Mouse (Mus musculus): Measurements from ENCODE around the gene Bptf.
"Not testable (repeated sequence)": the region's sequence is repeated elsewhere in the genome, so short reads cannot be mapped to it uniquely, and the experiment has no call there.

Gene Bptf

DNA sequence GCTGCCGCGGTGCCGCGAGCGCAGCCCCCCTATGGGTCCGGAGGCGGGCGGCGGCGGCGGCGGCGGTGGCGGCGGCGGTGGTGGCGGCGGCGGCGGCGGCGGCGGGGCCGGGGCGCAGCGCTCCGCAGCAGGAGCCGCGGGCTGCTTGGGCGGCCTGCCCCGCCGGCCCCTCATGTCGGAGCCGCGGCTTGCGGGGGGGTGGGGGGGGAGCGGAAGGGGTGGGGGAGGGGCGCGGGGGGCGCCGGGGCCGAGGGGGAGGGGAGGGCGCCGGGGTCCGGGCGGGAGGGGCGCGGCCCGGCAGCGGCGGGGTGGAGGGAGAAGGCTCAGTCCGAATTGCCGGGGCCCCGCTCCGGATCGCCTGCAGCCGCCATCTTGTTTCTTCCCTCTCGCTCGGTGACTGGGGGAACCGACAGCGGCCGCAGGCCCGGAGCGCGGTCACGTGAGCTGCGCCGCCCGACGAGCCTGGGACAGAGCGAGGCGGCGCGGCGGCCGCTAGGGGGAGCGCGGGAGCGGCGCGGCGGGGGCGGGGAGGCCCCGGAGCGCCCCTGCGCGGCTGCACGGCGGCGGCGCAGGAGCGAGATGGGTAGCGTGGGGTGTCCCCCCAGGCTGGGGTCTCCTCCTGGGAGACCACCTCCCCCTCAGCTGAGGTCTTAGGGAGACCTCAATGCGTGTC lies at the start of gene Bptf:
Gene Bptf (minus strand): TSS at position 379 of the 673 bp plus-strand sequence.
- DNase-seq, result peak; percentile 82

DNA sequence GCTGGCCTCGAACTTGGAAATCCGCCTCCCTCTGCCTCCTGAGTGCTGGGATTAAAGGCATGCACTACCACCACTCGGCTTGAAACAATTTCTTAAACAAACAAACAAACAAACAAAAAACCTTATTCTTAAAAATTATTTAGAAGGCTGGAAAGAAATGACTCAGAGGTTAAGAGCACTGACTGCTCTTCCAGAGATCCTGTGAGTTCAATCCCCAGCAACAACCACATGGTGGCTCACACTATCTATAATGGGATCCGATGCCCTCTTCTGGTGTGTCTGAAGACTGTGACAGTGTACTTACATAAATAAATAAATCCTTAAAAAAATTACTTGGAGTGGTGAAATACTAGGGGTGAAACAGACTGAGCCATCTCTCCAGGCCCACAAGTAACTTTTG lies 29.3 kb upstream of the Bptf start:
- no peak for DNase-seq

GRCm38 (mm10) chr11:107159034-107159433 lies 27.1 kb upstream of the Bptf start:
- DNase-seq, result no peak

- DNase-seq, result no peak
Measured at GRCm38 (mm10) chr11:107156977-107157642, 25.2 kb upstream of the Bptf start.

DNA sequence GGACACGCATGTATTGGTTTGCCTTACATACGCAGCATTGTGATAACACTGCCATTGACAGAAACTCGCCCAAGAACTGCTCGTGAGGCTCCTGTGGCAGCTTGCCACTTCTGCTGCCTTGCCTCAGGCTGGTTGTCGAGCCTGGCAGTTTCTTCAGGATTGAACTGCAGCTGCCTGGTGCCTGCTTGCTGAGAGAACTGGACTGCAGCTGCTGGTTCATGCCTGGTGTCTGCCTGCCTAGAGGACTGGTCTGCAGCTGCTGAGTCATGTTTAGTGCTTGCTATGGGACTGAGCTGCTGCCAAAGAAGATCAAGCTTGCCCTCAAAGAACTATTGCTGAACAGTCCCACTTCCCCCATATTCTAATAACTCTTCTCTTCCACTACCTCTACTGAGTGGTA lies 23.4 kb upstream of the Bptf start:
- no peak for DNase-seq

DNA sequence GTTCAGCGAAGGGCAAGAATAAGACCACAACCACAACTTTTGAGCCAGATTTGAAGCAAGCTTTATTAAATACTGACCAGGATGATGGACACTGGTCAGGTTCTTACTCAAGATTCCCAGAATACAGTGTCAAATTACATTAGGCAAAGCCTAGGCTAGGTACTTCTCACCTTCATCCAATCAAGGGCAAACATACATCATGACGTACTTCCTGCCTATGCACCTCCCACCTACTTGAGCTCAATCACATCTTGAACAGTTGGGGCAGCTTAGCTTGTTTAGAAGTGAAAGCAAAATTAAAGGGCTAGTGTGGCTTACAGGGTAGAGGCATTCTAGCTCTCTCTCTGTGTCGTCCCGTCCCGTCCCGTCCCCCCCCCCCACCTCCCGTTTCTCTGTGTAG lies 22.5 kb upstream of the Bptf start:
- DNase-seq, result no peak

DNA sequence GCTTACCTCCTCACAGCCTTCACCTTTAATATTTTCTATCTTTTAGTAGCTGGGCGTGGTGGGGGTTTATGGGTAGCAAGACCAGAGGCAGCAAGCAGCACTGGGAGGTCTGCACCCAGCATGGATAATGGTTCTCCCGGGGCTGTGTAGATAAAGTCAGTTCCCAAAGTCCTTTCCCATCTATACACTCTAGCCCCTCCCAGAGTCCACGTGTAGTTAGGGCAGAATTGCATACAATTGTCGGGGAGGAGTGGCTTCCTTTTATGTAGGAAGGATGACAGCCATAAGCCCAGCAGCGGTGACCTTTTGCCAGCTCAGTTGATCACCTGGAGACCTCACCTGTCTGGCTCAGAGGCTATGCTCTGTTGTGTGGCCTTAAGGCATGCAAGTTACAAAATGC lies 21.7 kb upstream of the Bptf start:
- no peak for DNase-seq

- DNase-seq, result no peak
Measured at GRCm38 (mm10) chr11:107151809-107152208, 19.9 kb upstream of the Bptf start.

GRCm38 (mm10) chr11:107143956-107144355 lies 12.0 kb upstream of the Bptf start:
- not testable (repeated sequence) for DNase-seq

- no peak for DNase-seq
Measured at GRCm38 (mm10) chr11:107142382-107142781, 10.5 kb upstream of the Bptf start.

DNA sequence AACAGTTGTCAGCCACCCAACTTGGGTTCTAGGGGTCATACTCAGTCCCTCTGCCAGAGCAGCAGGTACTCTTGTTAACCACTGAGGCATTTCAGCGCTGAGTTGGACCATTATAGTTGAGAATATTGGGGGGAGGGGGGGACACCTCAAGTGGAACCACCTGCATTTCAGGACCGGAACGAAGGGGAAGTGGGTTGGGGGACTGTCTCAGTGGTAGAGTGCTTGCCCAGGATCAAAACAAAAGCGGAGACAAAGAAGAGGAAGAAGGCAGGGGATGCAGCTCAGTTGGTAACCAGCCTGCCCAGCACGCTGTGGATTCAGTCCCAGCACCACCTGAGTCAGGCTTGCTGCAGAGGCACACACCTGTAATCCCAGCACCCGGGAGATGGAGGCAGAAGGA lies 8.8 kb upstream of the Bptf start:
- DNase-seq, result peak; percentile 38 to 61

GRCm38 (mm10) chr11:107138633-107139032 lies 6.7 kb upstream of the Bptf start:
- DNase-seq, result peak in 1 of 2 experiments; percentile 28

DNA sequence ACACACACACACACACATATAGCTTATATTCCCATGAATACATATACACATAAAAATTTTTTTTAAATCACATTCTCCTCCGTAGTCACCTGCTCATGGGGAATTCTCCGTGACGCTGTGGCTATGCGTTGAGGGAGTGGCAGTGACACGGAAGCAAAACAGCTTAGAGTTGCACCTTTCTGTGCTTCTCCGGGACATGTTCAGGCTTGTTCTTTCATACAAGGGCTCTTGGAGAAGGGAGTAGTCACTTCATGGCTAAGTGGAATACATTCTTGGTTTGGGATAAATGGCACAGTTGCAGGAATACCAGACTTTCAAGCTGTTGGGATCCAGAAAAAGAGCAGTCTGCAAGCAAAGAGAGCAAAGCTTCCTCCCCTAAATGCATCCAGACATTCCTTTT lies 5.7 kb upstream of the Bptf start:
- DNase-seq, result no peak

DNA sequence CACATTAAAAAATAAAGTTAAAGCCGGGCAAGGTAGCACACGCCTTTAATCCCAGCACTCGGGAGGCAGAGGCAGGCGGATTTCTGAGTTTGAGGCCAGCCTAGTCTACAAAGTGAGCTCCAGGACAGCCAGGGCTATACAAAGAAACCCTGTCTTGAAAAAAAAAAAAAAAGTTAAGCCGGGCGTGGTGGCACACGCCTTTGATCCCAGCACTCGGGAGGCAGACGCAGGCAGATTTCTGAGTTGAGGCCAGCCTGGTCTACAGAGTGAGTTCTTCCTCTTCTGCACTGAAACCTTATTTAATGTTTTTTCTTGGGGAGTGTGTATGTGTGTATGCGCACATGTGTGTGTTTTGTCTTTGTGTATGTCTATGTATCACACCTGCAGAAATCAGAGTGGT lies 4.5 kb upstream of the Bptf start:
- not testable (repeated sequence) for DNase-seq

DNA sequence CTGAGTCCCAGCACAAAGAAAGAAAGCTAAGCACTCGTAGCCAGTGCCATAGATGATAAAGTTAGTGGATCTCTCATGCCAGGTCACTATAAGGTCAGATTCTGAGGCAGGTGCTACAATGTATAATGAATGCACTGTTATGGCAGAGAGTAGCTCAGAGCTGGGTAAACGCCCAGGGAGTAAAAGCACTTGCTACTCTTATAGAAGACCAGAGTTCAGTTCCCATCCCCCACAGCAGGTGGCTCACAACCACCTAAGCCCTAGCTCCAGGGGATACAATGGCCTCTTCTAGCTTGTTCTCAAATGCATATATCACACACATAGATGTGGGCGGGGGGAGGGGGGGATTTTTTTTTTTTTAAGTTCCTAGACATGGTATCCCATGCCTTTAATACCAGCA lies 3.8 kb upstream of the Bptf start:
- DNase-seq, result peak in 1 of 2 experiments; percentile 15

DNA sequence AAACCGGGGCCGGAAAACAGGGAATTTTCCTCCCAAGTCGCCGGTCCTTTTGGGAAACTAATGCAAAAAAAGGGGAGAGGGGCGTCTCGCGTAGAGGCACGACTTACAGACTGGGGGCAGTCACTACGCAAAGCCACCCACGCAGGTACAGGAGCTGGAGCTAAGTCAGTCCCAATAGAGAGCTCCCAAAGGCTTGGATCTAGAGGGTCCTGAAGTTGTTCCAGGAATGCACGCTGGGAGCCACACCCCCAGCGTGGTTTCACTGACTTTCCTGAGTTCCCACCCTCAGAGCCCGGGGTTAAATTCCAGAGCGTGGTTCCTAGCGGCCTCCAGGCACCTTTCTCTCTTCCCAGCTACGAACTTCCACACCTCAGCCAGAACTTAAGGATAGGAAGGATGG lies 499 bp upstream of the Bptf start:
- no peak for DNase-seq

DNA sequence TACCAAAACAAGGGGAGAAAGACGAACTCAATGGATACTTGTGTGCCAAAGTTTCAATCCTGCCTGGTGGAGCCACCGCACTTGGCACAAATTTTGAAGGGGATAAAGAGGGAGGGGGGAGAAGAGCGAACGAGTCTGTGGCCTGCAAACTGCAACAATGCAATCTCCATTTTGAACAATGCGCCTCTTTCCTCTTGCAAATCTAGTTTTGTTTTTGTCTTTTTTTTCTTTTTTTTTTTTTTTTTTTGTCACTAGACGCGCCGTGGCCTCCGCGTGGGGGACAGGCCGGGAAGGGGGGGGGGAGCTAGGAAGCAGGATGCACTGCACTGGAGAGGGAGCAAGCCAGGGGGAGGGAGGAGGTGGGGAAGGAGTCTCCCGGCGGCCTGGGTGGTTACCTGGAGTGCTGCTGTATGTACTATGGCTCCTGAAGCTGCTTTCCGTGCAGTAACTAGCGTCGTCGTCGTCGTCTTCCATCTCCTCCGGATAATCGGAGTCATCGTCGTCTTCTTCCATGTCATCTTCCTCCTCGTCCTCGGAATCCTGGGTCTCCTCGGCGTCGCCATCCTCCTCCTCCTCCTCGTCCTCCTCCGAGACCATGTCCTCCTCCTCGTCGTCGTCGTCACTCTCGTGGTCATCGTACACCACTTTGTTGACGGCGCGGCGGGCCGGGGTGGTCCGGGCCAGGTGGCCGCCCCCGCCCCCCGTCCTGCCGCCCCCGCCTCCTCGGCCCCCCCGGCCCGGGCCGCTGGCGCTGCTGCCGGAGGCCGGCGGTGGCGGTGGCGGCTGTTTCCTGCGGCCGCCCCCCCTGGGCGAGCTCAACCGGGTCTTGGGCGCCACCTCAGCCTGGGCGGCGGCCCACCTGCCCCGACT lies 813 bp downstream of the Bptf start:
- DNase-seq, result peak; percentile 48 to 62

GRCm38 (mm10) chr11:107130221-107130788 lies 1.6 kb downstream of the Bptf start:
- peak in 1 of 2 experiments; percentile 19 for DNase-seq

GRCm38 (mm10) chr11:107129641-107130040 lies 2.3 kb downstream of the Bptf start:
- no peak for DNase-seq

DNA sequence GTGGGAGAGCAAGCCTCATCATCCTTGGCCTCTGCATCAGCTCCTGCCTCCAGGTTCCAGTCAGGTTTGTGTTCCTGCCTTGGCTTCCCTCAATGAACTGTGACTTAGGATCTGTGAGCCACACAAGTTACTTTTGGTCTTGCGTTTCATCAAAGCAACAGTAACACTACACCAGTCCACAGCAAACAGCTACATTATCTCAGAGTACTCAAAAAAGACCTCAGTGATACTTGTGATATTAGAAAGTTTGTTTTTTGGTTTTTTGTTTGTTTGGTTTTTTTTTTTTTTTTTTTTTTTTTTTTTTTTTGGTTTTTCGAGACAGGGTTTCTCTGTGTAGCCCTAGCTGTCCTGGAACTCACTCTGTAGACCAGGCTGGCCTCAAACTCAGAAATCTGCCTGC lies 5.2 kb downstream of the Bptf start:
- not testable (repeated sequence) for DNase-seq

DNA sequence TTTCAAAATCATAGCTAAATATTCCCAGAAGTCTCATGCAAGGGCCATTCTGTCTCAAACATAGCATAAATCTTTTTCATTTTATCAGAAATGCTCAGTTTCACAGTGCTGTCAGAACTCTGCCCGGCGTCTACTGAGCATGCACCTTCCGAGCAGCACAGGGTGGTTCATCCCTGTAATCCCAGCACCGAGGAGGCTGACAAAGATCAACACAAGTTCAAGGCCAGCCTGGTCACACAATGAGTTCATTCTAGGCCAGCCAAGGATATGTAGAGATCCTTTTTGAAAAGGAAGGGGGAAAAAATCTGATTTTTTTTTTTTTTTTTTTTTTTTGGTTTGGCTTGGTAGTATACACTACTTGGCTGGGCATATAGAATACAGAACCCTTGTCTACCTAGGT lies 6.9 kb downstream of the Bptf start:
- DNase-seq, result no peak

DNA sequence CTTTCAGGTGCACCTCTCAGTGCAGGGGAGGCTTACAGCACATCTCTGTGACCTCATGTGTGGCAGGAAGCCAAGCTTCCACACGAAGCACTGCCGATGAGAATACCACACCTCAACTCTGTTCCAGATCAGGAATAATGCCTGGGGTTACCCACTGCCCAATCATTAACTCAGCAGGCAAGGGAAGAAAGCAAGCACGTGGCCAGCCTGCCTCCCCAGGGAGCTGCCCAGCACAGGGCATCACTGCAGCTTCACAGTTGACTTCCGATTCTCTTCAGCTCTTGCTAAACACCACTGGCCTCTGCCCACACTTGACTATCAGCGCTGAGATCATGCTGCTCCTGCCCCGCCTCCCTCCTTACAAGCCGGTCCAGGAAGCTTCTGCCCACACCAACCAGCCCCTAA lies 7.6 kb downstream of the Bptf start:
- DNase-seq, result peak in 1 of 2 experiments; percentile 24

DNA sequence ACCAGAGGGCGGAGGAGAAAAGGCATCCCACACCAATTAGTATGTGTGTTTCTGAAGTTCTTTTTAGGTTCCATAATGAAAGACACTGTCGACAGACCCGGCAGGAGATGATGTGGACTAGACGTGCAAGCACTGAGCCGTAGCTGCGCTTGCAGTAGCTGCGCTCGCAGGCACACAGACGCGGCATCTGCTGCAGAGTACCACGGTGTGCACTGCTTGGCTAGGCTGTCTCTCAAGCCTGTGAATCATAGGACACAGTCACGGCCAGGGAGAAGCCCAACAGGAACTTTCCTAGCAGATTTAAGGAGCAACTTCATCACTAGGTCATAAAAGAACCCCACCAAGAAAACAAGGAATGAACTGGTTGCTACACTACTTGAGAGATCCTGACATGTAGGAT lies 14.1 kb downstream of the Bptf start:
- no peak for DNase-seq

All from thymus, adult 18-20 months (tissue).